Mouse (Mus musculus) gastrocnemius, adult 18-20 months (tissue): ENCODE data around the gene Gpcpd1. TPM values are rescaled to one million over a fixed set of nuclear protein-coding genes. Genes with fewer than 3 reads are reported as not detected.
A peak's percentile ranks its signal among the peaks of the same experiment; 100 is the strongest.

Experiments used
- DNase-seq: peaks from one replicate; pipeline ENCODE4 v3.0.0; 2021; ENCODE audit warnings: low spot score
- total RNA-seq, 2 experiments: library from RNA; stranded (reverse); gene quantifications; 2 replicates each; pipeline ENCODE4 v1.2.3; 2021

Gpcpd1 gene
- total RNA-seq, 2 experiments from 2014 or later = 220 to 252 TPM

DNA sequence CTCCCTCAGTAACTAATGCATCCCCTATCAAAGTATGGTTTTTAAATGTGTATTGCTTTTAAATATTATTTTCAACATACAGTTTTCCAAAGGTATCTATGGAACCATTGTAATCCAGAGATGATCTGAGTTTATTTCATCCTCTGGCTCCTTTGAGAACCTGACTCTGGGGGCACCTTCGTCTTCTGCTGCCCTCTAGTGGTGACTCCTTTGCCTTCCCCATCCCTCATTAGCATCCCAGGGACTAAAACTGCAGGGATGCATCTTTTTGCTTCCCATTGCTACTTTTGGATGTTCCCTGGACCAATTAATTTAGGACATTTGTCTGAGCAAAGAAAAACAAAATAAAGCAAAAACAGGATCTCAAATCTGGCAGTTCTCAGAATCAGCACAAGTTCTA lies 102.1 kb downstream of the Gpcpd1 start:
- peak; percentile 56 for DNase-seq

DNA sequence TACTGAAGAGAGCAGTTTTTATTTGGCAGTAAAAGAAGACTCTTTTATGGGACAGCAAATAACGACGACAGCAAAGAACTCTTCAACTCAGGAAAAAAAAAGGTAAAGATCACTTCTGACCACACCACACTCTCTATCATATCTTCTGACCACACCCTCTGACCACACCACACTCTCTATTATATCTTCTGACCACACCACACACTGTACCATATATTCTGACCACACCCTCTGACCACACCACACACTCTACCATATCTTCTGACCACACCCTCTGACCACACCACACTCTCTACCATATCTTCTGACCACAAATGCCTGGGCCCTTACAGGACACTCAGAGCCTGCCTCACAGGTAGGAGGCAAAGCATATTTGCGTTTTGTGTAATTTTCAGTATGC lies 106.0 kb downstream of the Gpcpd1 start:
- no peak for DNase-seq

Other genes starting within 250 kb of the Gpcpd1 start
- not detected for gene Prokr2, start 202.3 kb downstream of the Gpcpd1 start, total RNA-seq
- 1 to 10 TPM; 6.8 to 8.2 TPM for gene Shld1, start 99.2 kb upstream of the Gpcpd1 start, total RNA-seq
- gene Chgb, start 193.5 kb upstream of the Gpcpd1 start, total RNA-seq = under 1 TPM; 0.09 to 0.14 TPM
- gene Trmt6, start 228.3 kb upstream of the Gpcpd1 start, total RNA-seq = 1 to 10 TPM; 5.1 to 6.8 TPM
- 1 to 10 TPM; 1.6 to 1.8 TPM for gene Mcm8, start 228.4 kb upstream of the Gpcpd1 start, total RNA-seq